Mouse (Mus musculus): ENCODE measurements around the gene Gm9821. TPM values are rescaled to one million over a fixed set of nuclear protein-coding genes. Genes with fewer than 3 reads are reported as not detected.

Gene Gm9821
- polyA plus RNA-seq, 1 experiment from 2014 or later = 0.71 TPM

DNA sequence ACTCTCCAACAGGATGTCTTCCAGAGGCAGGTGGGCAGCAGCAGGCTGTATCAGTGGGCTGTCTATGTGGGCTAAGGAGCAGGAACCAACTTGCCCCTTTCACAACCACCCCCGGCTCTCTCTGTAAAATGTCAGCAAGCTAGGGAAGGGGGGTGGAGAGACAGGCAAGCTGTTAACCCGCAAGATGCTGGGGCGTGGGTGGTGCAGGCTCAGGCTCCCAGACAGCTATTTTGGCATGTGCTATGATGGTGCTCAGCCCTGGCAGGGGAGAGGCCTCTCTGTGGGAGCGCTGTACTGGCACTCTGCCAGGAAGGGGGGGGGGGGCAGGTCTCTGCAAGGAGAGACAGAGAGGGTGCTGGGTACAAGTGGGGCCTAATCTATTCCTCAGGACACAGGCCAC is 11.6 kb downstream of the Gm9821 start:
- ATAC-seq (ENCODE audit: low FRiP score, low TSS enrichment) = peak; percentile 29; the same call in 1 of the 2 replicates
- no peak overlapping the region for H3K4me2 ChIP-seq (replicated peaks; ENCODE audit: low read depth, low read length)
- H3K36me3 ChIP-seq (ENCODE audit: insufficient read depth, low read length) = no peaks in the 10 kb centered on the region
- no peak overlapping the region for H3K4me3 ChIP-seq (ENCODE audit: low read length)
- no peak overlapping the region for H3K9ac ChIP-seq (replicated peaks; ENCODE audit: low read length)
- H3K9me3 ChIP-seq (ENCODE audit: low read length) = no peaks in the 10 kb centered on the region
- no peaks in the 10 kb centered on the region for H3K27me3 ChIP-seq (ENCODE audit: insufficient read depth, low read length)
- H3K4me1 ChIP-seq (ENCODE audit: insufficient read depth, low read length) = peaks cover 56% of the 10 kb centered on the region
- H3K27ac ChIP-seq (ENCODE audit: low read length) = no peak overlapping the region; the same call in 1 of the 2 replicates
- 42% methylated on average over 4 of the region's 4 CpGs for WGBS

- no peak overlapping the region for H3K4me3 ChIP-seq (ENCODE audit: low read length)
- H3K4me2 ChIP-seq (replicated peaks; ENCODE audit: low read depth, low read length) = no peak overlapping the region
- no peaks in the 10 kb centered on the region for H3K27me3 ChIP-seq (ENCODE audit: insufficient read depth, low read length)
- H3K9me3 ChIP-seq (ENCODE audit: low read length) = no peaks in the 10 kb centered on the region
- WGBS = 87% methylated on average over 8 of the region's 8 CpGs
- ATAC-seq (ENCODE audit: low FRiP score, low TSS enrichment) = no peak
- H3K4me1 ChIP-seq (ENCODE audit: insufficient read depth, low read length) = peaks cover 65% of the 10 kb centered on the region
- H3K36me3 ChIP-seq (ENCODE audit: insufficient read depth, low read length) = no peaks in the 10 kb centered on the region
- H3K27ac ChIP-seq (ENCODE audit: low read length) = no peak overlapping the region
- H3K9ac ChIP-seq (replicated peaks; ENCODE audit: low read length) = no peak overlapping the region; the same call in 1 of the 2 replicates
Observed at GRCm38 (mm10) chr2:91958049-91958448, 12.5 kb downstream of the Gm9821 start.

GRCm38 (mm10) chr2:91958701-91959457 is 13.4 kb downstream of the Gm9821 start:
- no peak overlapping the region for H3K4me3 ChIP-seq (ENCODE audit: low read length)
- H3K9me3 ChIP-seq (ENCODE audit: low read length) = no peaks in the 10 kb centered on the region
- no peak overlapping the region for H3K4me2 ChIP-seq (replicated peaks; ENCODE audit: low read depth, low read length)
- no peak overlapping the region for H3K9ac ChIP-seq (replicated peaks; ENCODE audit: low read length)
- WGBS = 46% methylated on average over 10 of the region's 10 CpGs
- peaks cover 58% of the 10 kb centered on the region for H3K4me1 ChIP-seq (ENCODE audit: insufficient read depth, low read length)
- H3K36me3 ChIP-seq (ENCODE audit: insufficient read depth, low read length) = no peaks in the 10 kb centered on the region
- H3K27ac ChIP-seq (ENCODE audit: low read length) = no peak overlapping the region
- no peaks in the 10 kb centered on the region for H3K27me3 ChIP-seq (ENCODE audit: insufficient read depth, low read length)
- no peak for ATAC-seq (ENCODE audit: low FRiP score, low TSS enrichment)

DNA sequence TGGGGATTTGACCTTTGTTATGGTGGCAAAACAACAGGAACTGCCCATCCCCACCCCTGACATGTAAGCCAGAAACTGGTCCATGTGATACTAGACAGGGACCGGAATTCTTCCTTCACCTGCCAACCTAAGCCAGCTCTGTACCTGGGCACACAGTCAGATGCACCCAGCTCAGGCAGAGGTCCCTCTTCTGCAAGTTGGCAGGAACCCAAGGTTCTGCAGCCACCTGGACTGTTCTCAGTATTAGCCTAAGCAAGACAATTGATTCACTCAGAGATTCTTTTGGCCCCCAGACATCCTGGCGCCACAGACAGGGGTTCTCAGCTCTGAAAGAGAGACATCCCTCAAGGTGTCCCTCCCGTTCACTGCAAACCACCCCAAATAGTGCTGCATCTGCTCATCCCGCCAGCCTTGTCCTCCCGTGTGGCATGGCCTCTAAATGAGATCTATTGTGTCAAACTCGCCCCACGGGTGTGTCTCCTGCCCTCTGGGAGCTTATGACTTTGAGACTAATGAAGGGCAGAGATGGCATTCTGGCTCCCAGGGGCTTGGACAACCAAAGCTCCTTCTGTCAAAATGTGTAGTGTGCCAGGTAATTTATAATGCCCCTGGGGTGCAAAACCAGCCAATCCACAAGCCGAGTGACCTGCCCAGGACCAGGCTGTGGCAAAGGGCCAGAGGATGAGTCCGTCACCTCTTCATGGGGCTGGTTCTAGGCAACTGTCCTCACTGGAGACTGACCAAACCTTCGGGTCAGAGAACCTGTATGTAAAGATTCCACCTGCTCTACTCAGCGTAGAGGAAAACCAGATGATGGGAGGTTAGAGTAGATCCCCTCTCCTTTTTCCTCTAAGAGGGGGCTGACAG is 14.3 kb downstream of the Gm9821 start:
- Histone ChIP-seq H3K9ac (replicated peaks; ENCODE audit: low read length) (no peak overlapping the region), H3K4me2 (replicated peaks; ENCODE audit: low read depth, low read length) (no peak overlapping the region)
- 80% methylated on average over 11 of the region's 11 CpGs for WGBS

GRCm38 (mm10) chr2:91960459-91960858 is 15.0 kb downstream of the Gm9821 start:
- H3K4me2 ChIP-seq (replicated peaks; ENCODE audit: low read depth, low read length) = no peak overlapping the region
- H3K27ac ChIP-seq (ENCODE audit: low read length) = no peak overlapping the region
- no peak overlapping the region for H3K9ac ChIP-seq (replicated peaks; ENCODE audit: low read length)
- H3K9me3 ChIP-seq (ENCODE audit: low read length) = no peaks in the 10 kb centered on the region
- no peak overlapping the region for H3K4me3 ChIP-seq (ENCODE audit: low read length)
- peaks cover 49% of the 10 kb centered on the region for H3K4me1 ChIP-seq (ENCODE audit: insufficient read depth, low read length)
- no peaks in the 10 kb centered on the region for H3K36me3 ChIP-seq (ENCODE audit: insufficient read depth, low read length)
- ATAC-seq (ENCODE audit: low FRiP score, low TSS enrichment) = no peak
- no peaks in the 10 kb centered on the region for H3K27me3 ChIP-seq (ENCODE audit: insufficient read depth, low read length)
- 88% methylated on average over 5 of the region's 5 CpGs for WGBS

More for the DNA sequence above, 14.3 kb downstream of the Gm9821 start:
- H3K36me3 ChIP-seq (ENCODE audit: insufficient read depth, low read length) = no peaks in the 10 kb centered on the region
- no peak overlapping the region for H3K4me3 ChIP-seq (ENCODE audit: low read length)
- H3K4me1 ChIP-seq (ENCODE audit: insufficient read depth, low read length) = peaks cover 50% of the 10 kb centered on the region
- ATAC-seq (ENCODE audit: low FRiP score, low TSS enrichment) = no peak
- H3K27me3 ChIP-seq (ENCODE audit: insufficient read depth, low read length) = no peaks in the 10 kb centered on the region
- H3K27ac ChIP-seq (ENCODE audit: low read length) = no peak overlapping the region
- no peaks in the 10 kb centered on the region for H3K9me3 ChIP-seq (ENCODE audit: low read length)

GRCm38 (mm10) chr2:91961901-91962761 is 16.6 kb downstream of the Gm9821 start:
- Histone ChIP-seq H3K27me3 (ENCODE audit: insufficient read depth, low read length) (no peaks in the 10 kb centered on the region), H3K9ac (replicated peaks; ENCODE audit: low read length) (peak overlapping the region; percentile 91), H3K9me3 (ENCODE audit: low read length) (no peaks in the 10 kb centered on the region), H3K4me2 (replicated peaks; ENCODE audit: low read depth, low read length) (peak overlapping the region; percentile 90), H3K36me3 (ENCODE audit: insufficient read depth, low read length) (no peaks in the 10 kb centered on the region), H3K4me1 (ENCODE audit: insufficient read depth, low read length) (peaks cover 45% of the 10 kb centered on the region), H3K4me3 (ENCODE audit: low read length) (peak overlapping the region; percentile 88), H3K27ac (ENCODE audit: low read length) (peak overlapping the region; percentile 73)
- ATAC-seq (ENCODE audit: low FRiP score, low TSS enrichment) = no peak
- WGBS = 48% methylated on average over 4 of the region's 4 CpGs

DNA sequence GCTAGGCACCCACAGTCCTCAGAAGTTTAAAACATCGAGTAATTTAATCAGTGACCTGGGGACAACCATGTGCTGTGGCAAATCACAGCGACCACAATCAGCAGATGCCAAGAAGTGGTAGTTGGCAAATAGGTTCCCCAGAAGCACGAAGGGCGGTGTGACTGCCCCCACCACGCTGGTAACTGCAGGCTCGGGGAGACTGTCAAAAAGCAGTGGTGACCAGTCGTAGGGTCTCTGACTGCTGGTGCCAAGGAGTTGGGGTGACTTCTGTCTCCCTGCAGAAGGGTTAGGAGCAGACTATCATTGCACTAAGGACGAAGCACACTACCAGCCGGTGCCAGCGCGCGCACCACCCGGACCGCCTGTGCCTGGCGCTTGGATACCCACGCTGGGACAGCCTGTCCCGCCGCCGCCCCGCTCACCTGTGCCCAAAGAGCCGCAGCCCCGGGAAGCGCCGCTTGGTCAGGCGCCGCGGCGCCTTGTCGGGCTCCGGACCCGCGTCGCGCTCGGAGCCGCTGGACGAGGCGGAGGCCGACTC is 17.4 kb downstream of the Gm9821 start:
- Histone ChIP-seq H3K4me1 (ENCODE audit: insufficient read depth, low read length) (peaks cover 37% of the 10 kb centered on the region), H3K27me3 (ENCODE audit: insufficient read depth, low read length) (no peaks in the 10 kb centered on the region), H3K4me2 (replicated peaks; ENCODE audit: low read depth, low read length) (peak overlapping the region; percentile 90), H3K27ac (ENCODE audit: low read length) (peak overlapping the region; percentile 73), H3K36me3 (ENCODE audit: insufficient read depth, low read length) (no peaks in the 10 kb centered on the region), H3K4me3 (ENCODE audit: low read length) (peak overlapping the region; percentile 88), H3K9me3 (ENCODE audit: low read length) (no peaks in the 10 kb centered on the region), H3K9ac (replicated peaks; ENCODE audit: low read length) (peak overlapping the region; percentile 91)
- peak; percentile 36 for ATAC-seq (ENCODE audit: low FRiP score, low TSS enrichment)
- WGBS = under 1% methylated on average over 39 of the region's 39 CpGs

GRCm38 (mm10) chr2:91963443-91963932 is 18.0 kb downstream of the Gm9821 start:
- H3K4me1 ChIP-seq (ENCODE audit: insufficient read depth, low read length) = peaks cover 37% of the 10 kb centered on the region
- no peaks in the 10 kb centered on the region for H3K9me3 ChIP-seq (ENCODE audit: low read length)
- ATAC-seq (ENCODE audit: low FRiP score, low TSS enrichment) = peak; percentile 93
- no peaks in the 10 kb centered on the region for H3K36me3 ChIP-seq (ENCODE audit: insufficient read depth, low read length)
- WGBS = under 1% methylated on average over 45 of the region's 57 CpGs
- H3K27ac ChIP-seq (ENCODE audit: low read length) = peak overlapping the region; percentile 73
- H3K27me3 ChIP-seq (ENCODE audit: insufficient read depth, low read length) = no peaks in the 10 kb centered on the region
- peak overlapping the region; percentile 91 for H3K9ac ChIP-seq (replicated peaks; ENCODE audit: low read length)
- peak overlapping the region; percentile 88 for H3K4me3 ChIP-seq (ENCODE audit: low read length)
- peak overlapping the region; percentile 90 for H3K4me2 ChIP-seq (replicated peaks; ENCODE audit: low read depth, low read length)

DNA sequence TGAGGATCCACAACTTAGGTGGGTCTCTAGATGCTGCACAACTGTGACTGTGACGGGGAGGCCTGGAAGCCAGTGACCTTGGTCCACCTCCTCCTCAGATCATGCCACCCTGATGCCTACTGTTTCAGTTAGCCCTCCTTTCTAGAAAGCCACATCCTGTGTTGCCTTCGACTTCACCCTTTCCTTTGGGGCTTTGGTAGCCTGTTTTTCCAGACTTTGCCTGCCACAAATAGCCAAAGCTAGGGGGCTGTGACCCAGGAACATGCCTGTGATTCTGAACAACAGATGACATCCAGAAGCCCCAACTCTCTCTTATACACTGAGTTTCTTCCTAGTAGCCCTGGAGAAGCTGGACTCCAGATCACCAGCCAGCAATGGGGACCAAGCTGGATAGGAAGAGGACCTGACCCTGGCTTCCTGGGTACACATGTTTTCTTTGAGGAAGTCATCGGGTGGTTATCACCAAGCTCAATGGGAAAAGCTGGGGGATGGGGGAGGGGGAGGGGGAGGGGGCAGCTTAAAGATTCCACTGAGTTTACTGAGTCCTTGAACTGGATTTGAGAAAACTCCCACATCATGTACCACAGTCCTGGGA is 19.2 kb downstream of the Gm9821 start:
- Histone ChIP-seq H3K27me3 (ENCODE audit: insufficient read depth, low read length) (no peaks in the 10 kb centered on the region), H3K4me3 (ENCODE audit: low read length) (peak overlapping the region; percentile 88), H3K9ac (replicated peaks; ENCODE audit: low read length) (peak overlapping the region; percentile 60), H3K4me2 (replicated peaks; ENCODE audit: low read depth, low read length) (peak overlapping the region; percentile 90), H3K9me3 (ENCODE audit: low read length) (no peaks in the 10 kb centered on the region), H3K27ac (ENCODE audit: low read length) (peak overlapping the region; percentile 61), H3K36me3 (ENCODE audit: insufficient read depth, low read length) (no peaks in the 10 kb centered on the region), H3K4me1 (ENCODE audit: insufficient read depth, low read length) (peaks cover 27% of the 10 kb centered on the region)
- no peak for ATAC-seq (ENCODE audit: low FRiP score, low TSS enrichment)
- WGBS = 60% methylated on average over 3 of the region's 3 CpGs
